Mouse (Mus musculus): ENCODE results near the gene Rab27a.

GRCm38 (mm10) chr9:73083956-73084355 is 39.3 kb downstream of the Rab27a start:
- TF ChIP-seq CTCF (IDR thresholded peaks at IDR 0.05; ENCODE audit: insufficient read depth, low read length) (no peak), POLR2A (IDR thresholded peaks at IDR 0.05; ENCODE audit: borderline replicate concordance, extremely low read depth, low read depth, low read length) (no peak)
